Mouse (Mus musculus) kidney, adult 2 months (tissue): ENCODE data around the gene Rnase10. TPM values are rescaled to one million over a fixed set of nuclear protein-coding genes. Genes with fewer than 3 reads are reported as not detected.
"Not testable (repeated sequence)": the region's sequence is repeated elsewhere in the genome, so short reads cannot be mapped to it uniquely, and the experiment has no call there.

Experiments
- DNase-seq: peaks from one replicate; pipeline ENCODE4 v3.0.0; 2021
- H3K27ac ChIP-seq: fragments of 200-500 bp; 2 replicates; pipeline ENCODE4 v1.5.1; 2012; ENCODE audit warnings: low read depth, low read length, control low read depth, inconsistent platforms; ENCODE audit not compliant: insufficient read depth
- H3K27me3 ChIP-seq: fragments of 200-500 bp; replicated peaks from 2 replicates; pipeline ENCODE4 v1.6.1; 2012; ENCODE audit warnings: mild to moderate bottlenecking, moderate library complexity, low read length, inconsistent platforms; ENCODE audit not compliant: control insufficient read depth, insufficient read depth
- H3K36me3 ChIP-seq: fragments of 200-500 bp; 2 replicates; pipeline ENCODE4 v1.6.1; 2012; ENCODE audit warnings: mild to moderate bottlenecking, moderate library complexity, low read length, inconsistent platforms; ENCODE audit not compliant: control insufficient read depth, insufficient read depth
- H3K4me1 ChIP-seq: fragments of 200-500 bp; 2 replicates; pipeline ENCODE4 v1.6.1; 2011; ENCODE audit warnings: low read length; ENCODE audit not compliant: control insufficient read depth, insufficient read depth
- H3K4me3 ChIP-seq: fragments of 200-500 bp; 2 replicates; pipeline ENCODE4 v1.5.1; 2011; ENCODE audit warnings: mild to moderate bottlenecking, low read depth, low read length, control low read depth; ENCODE audit not compliant: insufficient read depth
- CTCF ChIP-seq: fragments of 200-500 bp; conservative IDR thresholded peaks from 2 replicates; pipeline ENCODE4 v1.5.1; 2011; ENCODE audit warnings: low read depth, mild to moderate bottlenecking, control low read depth, low read length, moderate library complexity, mixed read lengths; ENCODE audit not compliant: insufficient read depth, insufficient read length
- POLR2A ChIP-seq: fragments of 200-500 bp; IDR thresholded peaks from one replicate; pipeline ENCODE4 v1.6.1; 2011; ENCODE audit warnings: low read depth, low read length, control low read depth
- WGBS: fragments of 180-500 bp; shearing (Covaris S2); methylation state at CpG from one replicate; pipeline ENCODE4 v1.1.7; 2018; 5-methylcytosine and 5-hydroxymethylcytosine counted together
- polyA plus RNA-seq: library from polyadenylated mRNA; depleted of rRNA; stranded (reverse); fragments of >200 nt; gene quantifications from 2 replicates; pipeline ENCODE4 v1.2.3, GENCODE M21; 2012

The Rnase10 gene
- polyA plus RNA-seq, 1 experiment: not detected

DNA sequence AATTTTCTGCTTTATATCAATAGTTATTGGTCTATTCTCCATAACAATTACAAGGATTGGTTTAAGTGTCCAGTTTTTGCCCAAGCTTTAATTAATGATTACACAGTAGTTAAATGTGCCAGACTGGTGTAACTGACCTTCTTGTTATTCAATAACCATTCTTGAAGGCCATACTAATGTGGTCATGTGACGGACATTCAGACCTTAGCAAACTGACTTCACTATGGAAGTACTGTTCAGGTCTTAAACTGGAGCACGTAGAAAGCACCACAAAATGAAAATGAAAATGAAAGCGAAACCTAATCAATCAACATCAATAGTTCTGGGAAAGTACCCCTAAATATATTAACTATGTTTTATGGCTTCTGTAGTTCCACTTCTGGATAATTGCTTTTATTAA lies 16.5 kb upstream of the Rnase10 start:
- 39% methylated on average over 3 of the region's 3 CpGs for WGBS
- no peaks in the 10 kb centered on the region for H3K36me3 ChIP-seq
- peak; percentile 89 for DNase-seq
- H3K27ac ChIP-seq: no peak overlapping the region
- TF ChIP-seq POLR2A (no peak), CTCF (no peak)
- H3K4me3 ChIP-seq: no peak overlapping the region
- peaks cover 16% of the 10 kb centered on the region for H3K4me1 ChIP-seq
- H3K27me3 ChIP-seq: no peaks in the 10 kb centered on the region

DNA sequence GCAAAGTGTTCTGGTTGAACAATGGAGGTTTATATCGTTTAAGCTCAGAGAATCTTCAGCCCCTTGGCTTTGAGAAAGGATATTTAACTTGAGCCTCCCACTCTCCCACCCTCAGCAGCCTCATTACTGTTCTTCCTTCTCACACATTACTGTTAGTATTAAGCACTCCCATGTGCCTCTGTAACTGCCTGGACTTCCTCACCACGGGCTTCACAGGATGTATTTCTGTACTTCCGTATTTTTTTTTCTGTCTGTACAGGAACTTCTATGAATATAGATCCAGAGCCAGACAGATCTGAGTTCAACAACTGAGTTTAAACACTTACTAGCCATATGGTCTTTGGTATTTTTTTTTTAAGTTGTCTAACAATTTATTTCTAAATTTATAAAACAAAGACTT lies 10.5 kb upstream of the Rnase10 start:
- TF ChIP-seq CTCF (no peak), POLR2A (no peak)
- no peak overlapping the region for H3K4me3 ChIP-seq
- H3K36me3 ChIP-seq: no peaks in the 10 kb centered on the region
- peaks cover 16% of the 10 kb centered on the region for H3K4me1 ChIP-seq
- no peak for DNase-seq
- no peaks in the 10 kb centered on the region for H3K27me3 ChIP-seq
- no peak overlapping the region for H3K27ac ChIP-seq
- 52% methylated on average over 3 of the region's 3 CpGs for WGBS

DNA sequence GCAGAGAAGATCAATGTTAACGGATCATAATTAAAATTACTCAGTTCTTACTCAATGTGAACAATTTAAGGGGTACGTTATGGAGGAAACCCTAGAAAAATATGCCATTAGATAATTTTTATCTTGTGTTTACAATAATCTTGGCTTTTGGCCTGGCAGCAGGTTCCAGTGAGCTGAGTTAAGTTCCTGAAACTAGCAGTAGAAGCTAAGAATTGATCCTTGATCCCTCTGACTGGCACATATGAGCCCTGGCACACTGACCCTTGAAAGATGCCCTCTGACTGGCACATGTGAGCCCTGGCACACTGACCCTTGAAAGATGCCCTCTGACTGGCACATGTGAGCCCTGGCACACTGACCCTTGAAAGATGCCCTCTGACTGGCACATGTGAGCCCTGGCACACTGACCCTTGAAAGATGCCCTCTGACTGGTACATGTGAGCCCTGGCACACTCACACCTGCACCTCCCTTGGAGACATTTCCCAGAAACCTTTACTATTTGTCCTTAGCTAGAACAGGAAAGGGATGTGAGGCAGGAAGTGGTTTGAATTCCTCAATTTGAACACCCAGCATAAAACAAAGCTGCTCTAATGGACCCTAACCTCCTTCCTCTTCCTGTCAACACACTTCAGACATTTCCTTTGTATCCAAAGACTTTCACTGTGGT lies 9.4 kb upstream of the Rnase10 start:
- DNase-seq: peak; percentile 86
- TF ChIP-seq POLR2A (no peak), CTCF (no peak)
- Histone ChIP-seq H3K4me1 (peaks cover 16% of the 10 kb centered on the region), H3K36me3 (no peaks in the 10 kb centered on the region), H3K27me3 (no peaks in the 10 kb centered on the region), H3K4me3 (no peak overlapping the region), H3K27ac (peak overlapping the region; percentile 31; the same call in 1 of the 2 replicates)
- WGBS: 60% methylated on average over 2 of the region's 2 CpGs

DNA sequence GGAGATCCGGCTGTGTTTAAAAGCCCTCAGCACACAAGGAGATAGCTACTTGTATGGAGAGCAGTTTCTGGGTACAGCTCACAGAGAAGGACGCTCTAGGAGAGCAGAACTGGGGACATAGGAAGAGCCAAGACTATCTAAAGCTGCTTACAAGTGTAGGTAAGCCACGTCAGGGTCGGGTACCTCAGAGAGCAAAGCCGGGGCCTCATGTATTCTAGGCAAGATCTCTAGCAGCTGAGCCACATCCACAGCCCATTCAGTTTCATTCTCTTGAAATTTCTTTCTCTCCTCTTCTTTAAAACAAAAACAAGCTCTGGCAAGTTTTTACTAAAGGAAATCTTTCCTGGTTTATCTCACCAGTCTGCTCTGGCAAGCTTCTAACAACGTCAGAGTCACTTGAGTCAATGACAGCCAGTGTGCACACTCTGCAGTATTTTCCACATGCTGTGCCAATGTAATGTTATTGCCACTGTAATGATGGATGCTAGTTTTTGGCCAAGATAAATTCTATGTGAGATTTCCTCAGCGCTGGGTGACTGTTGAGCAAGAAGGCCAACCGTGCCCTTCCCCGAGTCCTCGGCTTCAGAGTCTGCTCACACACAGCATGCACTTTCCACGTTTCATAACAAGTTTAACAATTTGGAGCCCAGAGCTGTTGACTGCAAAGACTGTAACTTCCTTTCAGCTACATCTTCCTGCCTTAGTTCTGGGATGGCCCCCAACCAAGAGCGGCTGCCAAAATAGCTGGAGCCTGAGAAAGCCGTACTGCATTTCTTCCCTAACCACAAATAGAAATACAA lies 563 bp downstream of the Rnase10 start:
- Histone ChIP-seq H3K4me3 (no peak overlapping the region), H3K27me3 (no peaks in the 10 kb centered on the region), H3K27ac (peak overlapping the region; percentile 94), H3K36me3 (no peaks in the 10 kb centered on the region), H3K4me1 (no peaks in the 10 kb centered on the region)
- peak; percentile 63 for DNase-seq
- TF ChIP-seq POLR2A (no peak), CTCF (no peak)
- 63% methylated on average over 13 of the region's 13 CpGs for WGBS

DNA sequence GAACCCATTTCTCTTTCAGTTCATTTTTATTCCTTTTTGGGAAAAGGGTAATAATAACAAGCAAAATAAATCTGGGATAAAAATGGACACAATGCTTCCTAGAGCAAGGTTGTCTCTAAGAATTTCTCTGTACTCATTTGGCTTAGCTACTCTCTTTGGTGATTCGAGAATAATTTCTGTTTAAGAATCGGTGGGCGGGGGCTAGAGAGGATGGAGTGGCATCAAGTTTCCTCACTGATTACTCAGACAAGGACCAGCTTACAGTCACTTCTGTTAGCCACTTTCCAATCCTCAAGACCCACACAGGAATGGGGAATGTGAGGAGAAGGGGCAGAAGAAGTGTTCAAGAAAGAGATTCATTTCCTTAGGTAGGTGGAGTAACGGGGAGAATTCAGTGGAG lies 1.2 kb downstream of the Rnase10 start:
- no peaks in the 10 kb centered on the region for H3K36me3 ChIP-seq
- H3K4me1 ChIP-seq: no peaks in the 10 kb centered on the region
- TF ChIP-seq POLR2A (no peak), CTCF (no peak)
- 77% methylated on average over 4 of the region's 4 CpGs for WGBS
- no peak for DNase-seq
- peak overlapping the region; percentile 2; the same call in 1 of the 2 replicates for H3K27ac ChIP-seq
- no peaks in the 10 kb centered on the region for H3K27me3 ChIP-seq
- H3K4me3 ChIP-seq: no peak overlapping the region

DNA sequence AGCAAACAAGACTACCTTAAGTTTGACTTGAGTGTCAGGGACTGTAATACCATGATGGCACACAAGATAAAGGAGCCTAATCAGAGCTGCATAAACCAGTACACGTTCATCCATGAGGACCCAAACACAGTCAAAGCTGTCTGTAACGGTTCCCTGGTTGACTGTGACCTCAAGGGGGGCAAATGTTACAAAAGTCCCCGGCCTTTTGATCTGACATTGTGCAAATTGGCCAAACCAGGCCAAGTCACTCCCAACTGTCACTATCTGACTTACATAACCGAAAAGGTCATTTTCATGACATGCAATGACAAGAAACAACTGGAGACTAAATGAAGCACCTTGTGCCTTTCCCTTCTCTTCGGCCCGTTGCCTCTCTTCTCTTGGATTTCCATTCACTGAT lies 2.0 kb downstream of the Rnase10 start:
- no peaks in the 10 kb centered on the region for H3K27me3 ChIP-seq
- no peak overlapping the region for H3K4me3 ChIP-seq
- 85% methylated on average over 6 of the region's 6 CpGs for WGBS
- H3K27ac ChIP-seq: no peak overlapping the region
- no peaks in the 10 kb centered on the region for H3K4me1 ChIP-seq
- DNase-seq: no peak
- no peaks in the 10 kb centered on the region for H3K36me3 ChIP-seq
- no peak for TF ChIP-seq CTCF
- TF ChIP-seq POLR2A: no peak

DNA sequence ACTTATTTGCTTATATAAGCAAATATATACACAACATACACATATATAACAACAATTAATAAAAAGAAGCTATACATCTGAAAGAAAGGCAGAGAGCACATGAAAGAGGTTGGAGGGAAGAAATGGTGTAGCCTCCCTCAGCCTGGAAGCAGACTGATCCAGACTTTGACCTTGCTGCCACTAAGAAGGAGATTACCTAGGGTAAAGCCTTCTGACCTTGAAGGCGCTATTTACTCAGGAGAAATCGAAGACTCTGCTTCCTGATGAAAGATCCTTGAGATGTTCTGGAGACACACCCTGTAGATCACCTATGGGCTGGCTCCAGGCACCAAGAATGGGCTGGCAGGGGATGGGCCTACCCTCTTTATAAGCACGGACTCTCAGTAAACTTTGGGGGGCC lies 7.2 kb downstream of the Rnase10 start:
- H3K27me3 ChIP-seq, H3K36me3 ChIP-seq, H3K4me3 ChIP-seq, H3K27ac ChIP-seq, DNase-seq, H3K4me1 ChIP-seq: not testable (repeated sequence)
- 85% methylated on average over 3 of the region's 3 CpGs for WGBS
